Mouse (Mus musculus): Measurements from ENCODE around the gene Elmsan1. TPM values are rescaled to one million over a fixed set of nuclear protein-coding genes. Genes with fewer than 3 reads are reported as not detected.

Elmsan1 gene
- total RNA-seq, 1 experiment = 9.6 TPM

- no peak for TF ChIP-seq CHD2 (IDR thresholded peaks at IDR 0.05; ENCODE audit: low read depth, low read length)
- TF ChIP-seq ZC3H11A (IDR thresholded peaks at IDR 0.05; ENCODE audit: borderline replicate concordance, low read depth, low read length) = no peak
- no peak for TF ChIP-seq MAFK (IDR thresholded peaks at IDR 0.05; ENCODE audit: insufficient read depth, low read depth, low read length)
- no peak for TF ChIP-seq ZNF384 (IDR thresholded peaks at IDR 0.05; ENCODE audit: low read depth, low read length)
- TF ChIP-seq HCFC1 (IDR thresholded peaks at IDR 0.05; ENCODE audit: borderline replicate concordance, insufficient read depth, low read length) = no peak
- in situ Hi-C loops (cut with MboI; ENCODE audit: low sequenced_read_pairs in 2 of 2, unreplicated experiment in 2 of 2) = no loop called here
- Histone ChIP-seq H3K36me3 (ENCODE audit: control insufficient read depth, insufficient read depth, low read length, poor library complexity, severe bottlenecking) (peaks cover 3% of the 10 kb centered on the region; the same call in 1 of the 2 replicates), H3K9ac (ENCODE audit: insufficient read depth, low read depth, low read length, poor library complexity, severe bottlenecking) (no peak overlapping the region), H3K4me1 (ENCODE audit: control insufficient read depth in 2 of 2, insufficient read depth in 2 of 2, low read length in 2 of 2, poor library complexity in 1 of 2) (peaks cover 7 to 36% of the 10 kb centered on the region in 2 experiments), H3K27ac (ENCODE audit: insufficient read depth, low read depth, low read length, poor library complexity, severe bottlenecking) (no peak overlapping the region), H3K9me3 (ENCODE audit: control insufficient read depth, insufficient read depth, low read depth, low read length) (no peaks in the 10 kb centered on the region), H3K4me3 (ENCODE audit: insufficient read depth in 1 of 2, low read depth in 1 of 2, low read length in 2 of 2, poor library complexity in 1 of 2, severe bottlenecking in 1 of 2) (no peak overlapping the region)
- DNase-seq (ENCODE audit: low read depth, low spot score) = no peak
Measured at GRCm38 (mm10) chr12:84184979-84185378, 33.7 kb downstream of the Elmsan1 start.

GRCm38 (mm10) chr12:84181999-84182398, 36.7 kb downstream of the Elmsan1 start:
- DNase-seq (ENCODE audit: low read depth, low spot score) = no peak
- Histone ChIP-seq H3K4me1 (ENCODE audit: control insufficient read depth in 2 of 2, insufficient read depth in 2 of 2, low read length in 2 of 2, poor library complexity in 1 of 2) (peaks cover 9 to 33% of the 10 kb centered on the region in 2 experiments; a peak in 3 of 4 replicates), H3K9me3 (ENCODE audit: control insufficient read depth, insufficient read depth, low read depth, low read length) (no peaks in the 10 kb centered on the region), H3K4me3 (ENCODE audit: insufficient read depth in 1 of 2, low read depth in 1 of 2, low read length in 2 of 2, poor library complexity in 1 of 2, severe bottlenecking in 1 of 2) (no peak overlapping the region), H3K9ac (ENCODE audit: insufficient read depth, low read depth, low read length, poor library complexity, severe bottlenecking) (no peak overlapping the region), H3K27ac (ENCODE audit: insufficient read depth, low read depth, low read length, poor library complexity, severe bottlenecking) (no peak overlapping the region), H3K36me3 (ENCODE audit: control insufficient read depth, insufficient read depth, low read length, poor library complexity, severe bottlenecking) (peaks cover 3% of the 10 kb centered on the region; the same call in 1 of the 2 replicates)
- in situ Hi-C loops (cut with MboI; ENCODE audit: low sequenced_read_pairs in 2 of 2, unreplicated experiment in 2 of 2) = no loop called here
- no peak for TF ChIP-seq CHD2 (IDR thresholded peaks at IDR 0.05; ENCODE audit: low read depth, low read length)
- no peak for TF ChIP-seq MAFK (IDR thresholded peaks at IDR 0.05; ENCODE audit: insufficient read depth, low read depth, low read length)
- no peak for TF ChIP-seq ZNF384 (IDR thresholded peaks at IDR 0.05; ENCODE audit: low read depth, low read length)
- TF ChIP-seq HCFC1 (IDR thresholded peaks at IDR 0.05; ENCODE audit: borderline replicate concordance, insufficient read depth, low read length) = no peak
- TF ChIP-seq ZC3H11A (IDR thresholded peaks at IDR 0.05; ENCODE audit: borderline replicate concordance, low read depth, low read length) = no peak

DNA sequence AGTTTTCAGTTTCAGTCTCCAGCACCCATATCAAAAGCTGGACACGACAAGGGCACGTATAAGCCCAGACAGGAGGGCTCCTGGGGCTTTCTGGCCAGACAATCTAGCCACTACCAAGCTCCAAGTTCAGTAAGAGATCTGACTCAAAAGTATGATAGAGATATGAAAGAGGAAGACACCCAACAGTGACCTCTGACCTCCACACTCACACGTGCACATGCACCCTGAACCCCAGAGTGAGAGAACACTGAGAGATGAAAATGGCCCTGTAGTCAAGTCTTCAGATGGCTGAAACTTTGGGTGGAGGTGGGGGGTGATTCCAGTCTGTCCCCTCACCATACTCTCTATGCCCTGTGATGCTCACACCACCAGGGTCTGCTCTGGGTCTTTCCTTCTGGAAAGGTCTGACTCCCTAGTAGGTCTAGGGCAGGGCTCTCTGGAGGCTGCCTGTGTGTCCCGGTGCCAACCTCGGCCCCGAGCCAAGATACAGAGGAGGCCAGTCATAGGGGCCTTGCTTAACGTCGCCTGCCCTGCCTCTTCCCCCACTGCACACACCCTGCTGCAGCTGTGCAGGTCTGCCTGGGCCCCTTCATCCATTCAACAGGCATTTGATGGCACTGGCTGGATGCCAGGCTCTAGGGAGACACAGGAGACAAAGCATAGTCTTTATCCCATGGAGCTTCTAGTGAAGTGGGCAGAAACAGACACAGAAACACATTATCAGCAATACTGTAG, 37.8 kb downstream of the Elmsan1 start:
- TF ChIP-seq CHD2 (IDR thresholded peaks at IDR 0.05; ENCODE audit: low read depth, low read length) = no peak
- no peak for TF ChIP-seq ZNF384 (IDR thresholded peaks at IDR 0.05; ENCODE audit: low read depth, low read length)
- no peak for TF ChIP-seq ZC3H11A (IDR thresholded peaks at IDR 0.05; ENCODE audit: borderline replicate concordance, low read depth, low read length)
- no peak for TF ChIP-seq HCFC1 (IDR thresholded peaks at IDR 0.05; ENCODE audit: borderline replicate concordance, insufficient read depth, low read length)
- TF ChIP-seq MAFK (IDR thresholded peaks at IDR 0.05; ENCODE audit: insufficient read depth, low read depth, low read length) = no peak
- in situ Hi-C loops (cut with MboI; ENCODE audit: low sequenced_read_pairs in 2 of 2, unreplicated experiment in 2 of 2) = no loop called here
- no peak overlapping the region for H3K27ac ChIP-seq (ENCODE audit: insufficient read depth, low read depth, low read length, poor library complexity, severe bottlenecking)
- no peak for DNase-seq (ENCODE audit: low read depth, low spot score)
- peaks cover 12 to 33% of the 10 kb centered on the region in 2 experiments; a peak in 3 of 4 replicates for H3K4me1 ChIP-seq (ENCODE audit: control insufficient read depth in 2 of 2, insufficient read depth in 2 of 2, low read length in 2 of 2, poor library complexity in 1 of 2)
- H3K9ac ChIP-seq (ENCODE audit: insufficient read depth, low read depth, low read length, poor library complexity, severe bottlenecking) = no peak overlapping the region
- no peak overlapping the region for H3K4me3 ChIP-seq (ENCODE audit: insufficient read depth in 1 of 2, low read depth in 1 of 2, low read length in 2 of 2, poor library complexity in 1 of 2, severe bottlenecking in 1 of 2)
- H3K9me3 ChIP-seq (ENCODE audit: control insufficient read depth, insufficient read depth, low read depth, low read length) = no peaks in the 10 kb centered on the region
- no peaks in the 10 kb centered on the region; the same call in 1 of the 2 replicates for H3K36me3 ChIP-seq (ENCODE audit: control insufficient read depth, insufficient read depth, low read length, poor library complexity, severe bottlenecking)

DNA sequence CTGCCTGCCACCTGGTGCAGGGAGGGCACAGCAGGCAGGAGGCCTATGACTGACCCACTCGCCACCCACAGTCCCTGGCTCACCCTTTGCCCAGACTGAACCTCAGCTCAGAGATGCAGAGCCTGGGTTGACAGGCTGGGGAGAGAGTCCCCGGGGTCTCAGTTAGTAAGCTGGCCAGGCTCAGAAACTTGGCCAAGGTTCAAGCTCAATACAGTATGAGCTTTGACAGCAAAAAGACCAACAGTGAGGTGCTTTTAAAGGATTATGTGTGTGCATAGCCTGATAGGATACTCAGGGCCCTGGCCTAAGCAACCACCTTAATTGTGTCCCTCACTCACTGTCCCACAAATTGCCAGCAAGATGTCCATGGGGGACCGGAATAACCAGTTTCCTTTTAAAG, 38.6 kb downstream of the Elmsan1 start:
- DNase-seq (ENCODE audit: low read depth, low spot score) = no peak
- no peak for TF ChIP-seq ZNF384 (IDR thresholded peaks at IDR 0.05; ENCODE audit: low read depth, low read length)
- no peak for TF ChIP-seq ZC3H11A (IDR thresholded peaks at IDR 0.05; ENCODE audit: borderline replicate concordance, low read depth, low read length)
- TF ChIP-seq CHD2 (IDR thresholded peaks at IDR 0.05; ENCODE audit: low read depth, low read length) = no peak
- no peak for TF ChIP-seq HCFC1 (IDR thresholded peaks at IDR 0.05; ENCODE audit: borderline replicate concordance, insufficient read depth, low read length)
- no peak for TF ChIP-seq MAFK (IDR thresholded peaks at IDR 0.05; ENCODE audit: insufficient read depth, low read depth, low read length)
- H3K9ac ChIP-seq (ENCODE audit: insufficient read depth, low read depth, low read length, poor library complexity, severe bottlenecking) = no peak overlapping the region
- peaks cover 15 to 34% of the 10 kb centered on the region in 2 experiments for H3K4me1 ChIP-seq (ENCODE audit: control insufficient read depth in 2 of 2, insufficient read depth in 2 of 2, low read length in 2 of 2, poor library complexity in 1 of 2)
- in situ Hi-C loops (cut with MboI; ENCODE audit: low sequenced_read_pairs in 2 of 2, unreplicated experiment in 2 of 2) = no loop called here
- H3K9me3 ChIP-seq (ENCODE audit: control insufficient read depth, insufficient read depth, low read depth, low read length) = no peaks in the 10 kb centered on the region
- H3K36me3 ChIP-seq (ENCODE audit: control insufficient read depth, insufficient read depth, low read length, poor library complexity, severe bottlenecking) = no peaks in the 10 kb centered on the region; the same call in 1 of the 2 replicates
- H3K4me3 ChIP-seq (ENCODE audit: insufficient read depth in 1 of 2, low read depth in 1 of 2, low read length in 2 of 2, poor library complexity in 1 of 2, severe bottlenecking in 1 of 2) = no peak overlapping the region
- no peak overlapping the region for H3K27ac ChIP-seq (ENCODE audit: insufficient read depth, low read depth, low read length, poor library complexity, severe bottlenecking)

All from ES-E14 (cell line).